Mouse (Mus musculus) lung, adult 2 months (tissue): ENCODE data around the gene Zfp334. TPM values are rescaled to one million over a fixed set of nuclear protein-coding genes. Genes with fewer than 3 reads are reported as not detected.

Experiments
- DNase-seq: peaks from one replicate; pipeline ENCODE4 v3.0.0; 2022
- H3K4me1 ChIP-seq: fragments of 200-500 bp; 2 replicates; pipeline ENCODE4 v1.6.1; 2011; ENCODE audit warnings: low read length; ENCODE audit not compliant: control insufficient read depth, insufficient read depth
- H3K4me3 ChIP-seq: fragments of 200-500 bp; replicated peaks from 2 replicates; pipeline ENCODE3; 2011; ENCODE audit warnings: low read depth, mild to moderate bottlenecking, control low read depth, low read length; ENCODE audit errors: extremely low read depth
- CTCF ChIP-seq: fragments of 200-500 bp; IDR thresholded peaks from 2 replicates; pipeline ENCODE4 v1.5.1; 2011; ENCODE audit warnings: mild to moderate bottlenecking, low read length, control low read depth; ENCODE audit not compliant: insufficient read depth
- POLR2A ChIP-seq: fragments of 200-500 bp; IDR thresholded peaks from 2 replicates; pipeline ENCODE4 v1.6.1; 2011; ENCODE audit warnings: low read depth, mild to moderate bottlenecking, control low read depth, low read length, borderline replicate concordance; ENCODE audit errors: extremely low read depth
- WGBS: fragments of 180-500 bp; shearing (Covaris S2); methylation state at CpG from one replicate; pipeline ENCODE4 v1.1.7; 2018; 5-methylcytosine and 5-hydroxymethylcytosine counted together
- polyA plus RNA-seq: library from polyadenylated mRNA; depleted of rRNA; stranded (reverse); fragments of >200 nt; gene quantifications from 2 replicates; pipeline ENCODE4 v1.2.3, GENCODE M21; 2012; rRNA removed

The Zfp334 gene
- polyA plus RNA-seq = 2.6 and 3.5 TPM in 2 replicates

DNA sequence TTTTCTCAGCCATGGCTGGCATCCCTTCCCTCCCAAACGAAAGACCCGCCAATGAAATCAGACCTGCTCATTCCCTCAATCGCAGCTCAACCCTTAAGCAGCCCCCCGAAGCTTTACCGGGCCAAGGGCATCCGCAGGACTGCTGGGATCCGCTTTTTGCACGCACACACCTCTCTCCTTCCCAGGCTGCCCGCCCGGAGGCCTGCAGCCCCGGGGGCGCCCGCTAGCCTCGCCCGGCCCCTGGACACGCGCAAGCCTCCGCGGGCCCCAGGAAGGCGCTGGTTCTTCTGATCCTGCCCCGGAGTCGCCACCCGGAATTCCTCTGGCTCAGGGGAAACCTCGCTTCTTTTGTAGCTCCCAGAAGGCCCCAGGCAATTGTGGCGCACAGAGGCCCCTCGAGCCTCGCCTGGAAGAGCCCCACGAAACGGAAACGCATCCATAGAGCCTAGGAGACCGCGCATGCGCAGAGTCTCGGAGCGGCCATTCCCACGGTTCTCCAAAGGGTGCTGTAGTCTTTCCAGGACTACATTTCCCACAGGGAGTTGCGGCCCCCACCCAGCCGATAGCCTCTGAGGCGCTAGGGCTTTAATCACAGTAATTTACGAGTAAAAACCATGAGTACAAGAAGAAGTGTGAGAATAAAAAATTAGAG is at the start of gene Zfp334:
Zfp334 (minus strand) TSS at position 416 of the 652 bp plus-strand sequence.
- DNase-seq = peak; percentile 89
- H3K4me3 ChIP-seq = peak within 1 kb of the TSS; percentile 67
- peak; percentile 61; the same call in 1 of the 2 replicates for TF ChIP-seq POLR2A
- TF ChIP-seq CTCF = no peak
- under 1% methylated on average over 40 of the region's 40 CpGs for WGBS
- H3K4me1 ChIP-seq = no peaks in the 10 kb centered on the region

DNA sequence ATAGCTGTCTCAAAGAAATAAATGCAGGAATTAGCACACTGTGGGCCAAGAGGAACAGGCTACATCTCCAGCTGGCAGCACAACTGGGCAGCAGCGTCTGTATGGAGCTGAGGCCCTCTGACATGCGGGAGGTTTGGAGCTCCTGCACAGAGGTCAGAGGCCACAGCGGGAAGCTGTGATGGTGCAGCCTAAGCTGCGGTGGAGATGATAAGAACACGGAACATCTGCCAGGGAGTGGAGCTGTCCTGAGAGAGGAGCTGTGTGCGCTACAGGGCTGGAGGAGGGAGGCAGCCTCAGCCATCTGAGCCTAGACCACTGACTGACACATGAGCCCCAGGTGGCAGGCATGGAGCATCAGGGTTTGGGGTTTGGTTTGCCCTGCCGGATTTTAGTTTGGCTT is 40.6 kb upstream of the Zfp334 start:
- no peak overlapping the region for H3K4me3 ChIP-seq
- H3K4me1 ChIP-seq = no peaks in the 10 kb centered on the region
- no peak for TF ChIP-seq POLR2A
- no peak for TF ChIP-seq CTCF
- 32% methylated on average over 7 of the region's 7 CpGs for WGBS
- DNase-seq = no peak

DNA sequence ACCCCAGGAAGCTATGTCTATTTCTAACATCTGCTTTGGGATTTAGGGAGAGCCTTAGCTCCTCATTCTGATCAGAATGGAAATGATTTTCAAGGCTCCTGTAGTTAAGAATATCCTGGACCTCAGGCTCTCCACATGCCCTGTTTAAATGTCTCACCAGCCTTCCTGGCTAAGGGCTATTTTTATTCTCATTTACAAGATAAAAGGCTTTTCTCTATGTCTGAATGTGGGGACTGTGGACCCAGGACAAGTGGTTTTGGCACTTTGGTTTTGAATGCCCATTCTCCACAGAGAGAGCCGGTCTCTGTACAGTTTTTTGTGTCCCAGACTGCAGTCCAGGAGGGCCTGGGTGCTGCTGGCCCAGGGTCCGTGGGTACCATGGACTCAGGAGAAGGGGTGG is 32.1 kb upstream of the Zfp334 start:
- 81% methylated on average over 2 of the region's 2 CpGs for WGBS

DNA sequence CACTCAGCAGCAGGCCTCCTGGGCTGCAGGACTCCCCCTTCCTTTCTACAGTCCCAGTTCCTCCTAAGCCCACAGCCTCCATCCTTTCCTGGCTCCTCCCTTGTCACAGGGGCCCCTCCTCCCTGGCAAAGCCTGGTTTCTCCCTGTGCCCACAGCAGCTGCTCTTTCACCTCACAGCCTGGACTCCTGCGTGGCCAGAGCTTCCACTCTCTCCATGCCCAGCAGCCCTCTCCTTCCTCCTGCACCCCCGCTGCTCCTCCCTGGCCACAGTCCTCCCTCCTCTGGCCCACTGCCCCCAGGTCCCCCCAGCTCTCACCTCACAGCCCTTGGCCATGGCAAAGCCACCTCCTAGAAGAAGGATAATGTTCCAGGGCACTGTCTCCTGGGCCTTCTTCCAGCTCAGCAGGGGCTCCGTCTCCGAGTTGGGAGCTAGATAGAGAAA is 31.6 kb upstream of the Zfp334 start:
- Histone ChIP-seq H3K4me1 (no peaks in the 10 kb centered on the region), H3K4me3 (no peak overlapping the region)
- WGBS = 73% methylated on average over 4 of the region's 4 CpGs
- TF ChIP-seq CTCF (no peak), POLR2A (no peak)
- DNase-seq = no peak

More for the DNA sequence above, 32.1 kb upstream of the Zfp334 start:
- Histone ChIP-seq H3K4me3 (no peak overlapping the region), H3K4me1 (no peaks in the 10 kb centered on the region)
- no peak for TF ChIP-seq POLR2A
- no peak for TF ChIP-seq CTCF
- DNase-seq = no peak

DNA sequence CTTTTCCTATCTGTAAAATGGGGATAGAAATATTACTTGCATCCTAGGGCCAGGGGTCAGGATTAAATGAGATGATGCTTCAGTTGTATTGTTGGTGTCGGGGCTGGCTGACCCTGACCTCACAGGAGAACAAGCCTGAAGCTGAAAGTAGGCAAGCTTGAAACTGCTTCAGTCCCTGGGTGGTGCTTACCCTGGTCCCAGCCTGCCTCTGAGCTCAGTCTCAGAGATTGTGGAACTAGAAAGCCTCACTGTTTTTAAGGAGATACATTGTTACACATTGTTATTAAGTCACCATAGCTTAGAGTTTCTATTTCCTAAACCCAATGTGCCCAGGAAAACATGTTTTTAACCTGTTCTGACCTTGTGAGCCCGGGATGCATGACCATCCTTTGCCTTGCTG is 30.5 kb upstream of the Zfp334 start:
- H3K4me1 ChIP-seq = no peaks in the 10 kb centered on the region
- DNase-seq = no peak
- no peak overlapping the region for H3K4me3 ChIP-seq
- WGBS = 85% methylated on average over 2 of the region's 2 CpGs
- TF ChIP-seq CTCF (no peak), POLR2A (no peak)

DNA sequence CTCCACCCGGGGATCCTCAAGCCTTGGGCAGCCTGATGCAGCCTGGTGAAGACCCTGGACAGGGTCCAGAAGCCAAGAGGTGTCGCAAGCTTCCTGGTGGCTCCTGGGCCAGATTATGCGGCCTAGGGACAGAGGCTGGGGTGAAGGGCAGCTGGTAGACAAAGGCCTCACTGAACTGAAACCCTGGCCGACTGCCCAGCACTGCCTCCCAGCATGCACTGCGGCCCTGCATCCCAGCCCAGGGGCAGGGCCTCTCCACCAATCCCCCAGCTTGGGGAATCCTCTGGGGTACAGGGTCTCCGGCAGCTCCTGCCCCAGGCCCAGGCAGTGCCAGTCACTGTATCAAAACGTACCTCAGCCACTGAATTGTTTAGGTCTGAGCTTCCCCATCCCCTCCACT is 29.2 kb upstream of the Zfp334 start:
- no peaks in the 10 kb centered on the region for H3K4me1 ChIP-seq
- DNase-seq = no peak
- TF ChIP-seq POLR2A = no peak
- no peak for TF ChIP-seq CTCF
- no peak overlapping the region for H3K4me3 ChIP-seq
- 54% methylated on average over 7 of the region's 7 CpGs for WGBS

DNA sequence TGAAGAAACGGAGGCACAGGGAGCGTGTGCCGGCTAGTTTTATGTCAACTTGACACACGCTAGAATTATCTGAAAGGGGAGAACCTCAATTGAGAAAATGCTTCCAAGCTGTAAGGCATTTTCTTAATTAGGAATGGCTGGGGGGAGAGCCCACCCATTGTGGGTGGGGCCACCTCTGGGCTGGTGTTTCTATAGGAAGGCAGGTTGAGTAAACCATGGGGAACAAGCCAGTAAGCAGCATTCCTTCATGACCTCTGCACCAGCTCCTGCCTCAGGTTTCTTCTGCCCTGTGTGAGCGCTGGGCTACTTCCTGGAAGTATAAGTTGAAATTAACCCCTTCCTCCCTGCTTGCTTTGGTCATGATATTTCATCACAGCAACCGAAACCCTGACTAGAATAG is 27.7 kb upstream of the Zfp334 start:
- Histone ChIP-seq H3K4me1 (no peaks in the 10 kb centered on the region), H3K4me3 (no peak overlapping the region)
- no peak for TF ChIP-seq POLR2A
- TF ChIP-seq CTCF = no peak
- DNase-seq = no peak
- WGBS = 72% methylated on average over 6 of the region's 6 CpGs

DNA sequence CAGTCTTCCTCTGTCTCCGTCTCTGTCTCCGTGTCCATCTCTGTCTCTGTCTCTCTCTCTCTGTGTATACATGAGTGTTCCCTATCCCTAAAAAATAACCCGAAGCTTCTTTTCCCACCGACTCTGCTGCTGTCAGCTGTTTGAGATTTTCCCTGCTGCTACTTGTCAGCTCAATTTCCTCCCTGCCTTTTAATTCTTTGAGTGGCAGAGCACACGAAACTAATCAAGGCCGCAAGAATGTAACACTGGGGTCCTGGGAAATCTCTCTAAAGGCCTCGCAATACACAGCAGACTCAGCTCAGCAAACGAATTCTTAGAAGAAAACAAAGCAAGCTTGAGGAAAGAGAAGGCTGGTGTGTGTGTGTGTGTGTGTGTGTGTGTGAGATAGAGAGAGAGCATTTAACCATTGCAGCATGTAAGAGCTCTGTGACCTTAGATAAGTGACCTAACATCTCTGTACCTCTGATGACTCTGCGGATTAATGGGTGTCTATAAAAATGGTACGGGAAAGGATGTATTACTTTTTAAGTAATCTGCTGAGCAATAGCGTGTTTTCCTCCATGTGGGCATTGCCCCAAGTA is 27.2 kb upstream of the Zfp334 start:
- H3K4me1 ChIP-seq = no peaks in the 10 kb centered on the region
- TF ChIP-seq POLR2A (no peak), CTCF (no peak)
- no peak overlapping the region for H3K4me3 ChIP-seq
- WGBS = 58% methylated on average over 11 of the region's 11 CpGs
- no peak for DNase-seq

DNA sequence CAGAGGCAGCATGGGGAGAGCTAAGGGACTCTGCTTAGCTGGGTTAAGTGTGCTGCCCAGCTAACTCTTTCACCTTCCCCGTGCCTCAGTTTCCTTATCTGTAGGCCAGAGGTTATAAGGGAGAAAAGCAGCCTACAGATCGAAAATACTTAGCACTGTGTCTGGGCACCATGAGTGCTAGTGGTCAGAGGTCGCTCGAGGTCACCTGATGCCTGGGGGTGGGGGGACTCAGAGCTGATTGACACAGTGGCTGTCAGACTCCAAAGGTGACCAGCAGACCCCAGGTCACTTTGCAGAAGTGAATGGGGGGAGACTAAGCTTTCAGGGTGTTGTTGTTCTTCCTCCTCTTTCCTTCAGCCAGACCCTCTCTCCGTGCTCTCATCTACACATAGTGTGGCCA is 26.3 kb upstream of the Zfp334 start:
- Histone ChIP-seq H3K4me3 (no peak overlapping the region), H3K4me1 (no peaks in the 10 kb centered on the region)
- DNase-seq = no peak
- 75% methylated on average over 5 of the region's 5 CpGs for WGBS
- no peak for TF ChIP-seq CTCF
- TF ChIP-seq POLR2A = no peak

DNA sequence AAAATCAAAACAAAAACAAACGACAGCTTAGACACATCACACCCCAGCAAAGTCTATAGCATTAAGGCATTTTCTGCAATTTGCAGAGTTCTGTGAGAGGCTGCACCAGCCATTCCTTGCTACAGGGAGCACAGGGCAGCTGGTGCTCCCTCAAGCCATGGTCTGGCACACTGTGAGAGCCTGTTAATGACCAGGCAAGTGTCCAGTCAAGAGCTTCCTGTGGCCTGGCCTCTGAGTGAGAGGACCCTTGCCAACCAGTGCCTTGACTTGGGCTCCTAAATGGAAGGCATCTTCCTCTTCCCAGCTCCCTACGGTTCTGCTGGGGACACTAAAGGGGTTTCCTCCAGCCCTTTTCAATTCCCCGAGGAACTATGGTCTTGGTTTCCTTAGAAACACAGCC is 25.8 kb upstream of the Zfp334 start:
- WGBS = 60% methylated on average over 3 of the region's 3 CpGs
- no peaks in the 10 kb centered on the region for H3K4me1 ChIP-seq
- DNase-seq = no peak
- no peak overlapping the region for H3K4me3 ChIP-seq
- TF ChIP-seq CTCF (no peak), POLR2A (no peak)
